Mouse (Mus musculus): ENCODE results near the gene F11. TPM values are rescaled to one million over a fixed set of nuclear protein-coding genes. Genes with fewer than 3 reads are reported as not detected.

Gene F11
- polyA plus RNA-seq (2015; fragmentation: Nextera tagmentation; extraction: Ambion mirVana) = 0.20 and 0.65 TPM in 2 replicates

GRCm38 (mm10) chr8:45261920-45262319 lies at the start of gene F11:
F11 (minus strand) TSS chr8:45262031.
- H3K27me3 ChIP-seq (replicated peaks) = no peaks in the 10 kb centered on the region
- H3K9ac ChIP-seq = no peak within 1 kb of the TSS
- no peaks in the 10 kb centered on the region for H3K4me1 ChIP-seq
- H3K9me3 ChIP-seq = no peaks in the 10 kb centered on the region
- H3K4me2 ChIP-seq = no peak within 1 kb of the TSS
- WGBS = 69% methylated on average over 10 of the region's 10 CpGs
- no peak within 1 kb of the TSS for H3K4me3 ChIP-seq
- H3K27ac ChIP-seq (replicated peaks) = no peak within 1 kb of the TSS
- no peaks in the 10 kb centered on the region for H3K36me3 ChIP-seq
- no peak for ATAC-seq (ENCODE audit: extremely low read depth, insufficient number of reproducible peaks, low FRiP score, low TSS enrichment)

- H3K4me1 ChIP-seq = no peaks in the 10 kb centered on the region
- WGBS = 78% methylated on average over 4 of the region's 4 CpGs
- H3K27me3 ChIP-seq (replicated peaks) = no peaks in the 10 kb centered on the region
- H3K27ac ChIP-seq (replicated peaks) = no peak overlapping the region
- H3K9me3 ChIP-seq = no peaks in the 10 kb centered on the region
- H3K4me3 ChIP-seq = no peak overlapping the region
- no peak overlapping the region for H3K4me2 ChIP-seq
- no peak overlapping the region for H3K9ac ChIP-seq
- H3K36me3 ChIP-seq = no peaks in the 10 kb centered on the region
- no peak for ATAC-seq (ENCODE audit: extremely low read depth, insufficient number of reproducible peaks, low FRiP score, low TSS enrichment)
Measured at GRCm38 (mm10) chr8:45310967-45311366, 49.1 kb upstream of the F11 start.

GRCm38 (mm10) chr8:45308366-45308765 lies 46.5 kb upstream of the F11 start, which contains the start of gene Gm45753:
Gm45753 (minus strand) TSS chr8:45308466.
- Histone ChIP-seq H3K36me3 (no peaks in the 10 kb centered on the region), H3K4me1 (no peaks in the 10 kb centered on the region), H3K9me3 (no peaks in the 10 kb centered on the region), H3K27me3 (replicated peaks) (no peaks in the 10 kb centered on the region), H3K4me3 (no peak within 1 kb of the TSS), H3K9ac (no peak within 1 kb of the TSS), H3K27ac (replicated peaks) (no peak within 1 kb of the TSS), H3K4me2 (no peak within 1 kb of the TSS)
- WGBS = 86% methylated on average over 13 of the region's 13 CpGs
- ATAC-seq (ENCODE audit: extremely low read depth, insufficient number of reproducible peaks, low FRiP score, low TSS enrichment) = no peak

- Histone ChIP-seq H3K4me2 (no peak overlapping the region), H3K36me3 (no peaks in the 10 kb centered on the region), H3K9me3 (no peaks in the 10 kb centered on the region), H3K4me3 (no peak overlapping the region), H3K4me1 (no peaks in the 10 kb centered on the region), H3K27me3 (replicated peaks) (no peaks in the 10 kb centered on the region), H3K9ac (no peak overlapping the region), H3K27ac (replicated peaks) (no peak overlapping the region)
- 80% methylated on average over 1 of the region's 1 CpGs for WGBS
- no peak for ATAC-seq (ENCODE audit: extremely low read depth, insufficient number of reproducible peaks, low FRiP score, low TSS enrichment)
Measured at GRCm38 (mm10) chr8:45305479-45305878, 43.6 kb upstream of the F11 start.

GRCm38 (mm10) chr8:45304354-45304753 lies 42.5 kb upstream of the F11 start:
- no peak overlapping the region for H3K27ac ChIP-seq (replicated peaks)
- no peaks in the 10 kb centered on the region for H3K4me1 ChIP-seq
- no peaks in the 10 kb centered on the region for H3K27me3 ChIP-seq (replicated peaks)
- H3K36me3 ChIP-seq = no peaks in the 10 kb centered on the region
- H3K4me2 ChIP-seq = no peak overlapping the region
- ATAC-seq (ENCODE audit: extremely low read depth, insufficient number of reproducible peaks, low FRiP score, low TSS enrichment) = no peak
- no peak overlapping the region for H3K4me3 ChIP-seq
- WGBS = 73% methylated on average over 3 of the region's 3 CpGs
- H3K9ac ChIP-seq = no peak overlapping the region
- no peaks in the 10 kb centered on the region for H3K9me3 ChIP-seq

- H3K4me3 ChIP-seq = no peak overlapping the region
- H3K4me2 ChIP-seq = no peak overlapping the region
- no peak overlapping the region for H3K9ac ChIP-seq
- no peaks in the 10 kb centered on the region for H3K27me3 ChIP-seq (replicated peaks)
- H3K9me3 ChIP-seq = no peaks in the 10 kb centered on the region
- ATAC-seq (ENCODE audit: extremely low read depth, insufficient number of reproducible peaks, low FRiP score, low TSS enrichment) = no peak
- no peak overlapping the region for H3K27ac ChIP-seq (replicated peaks)
- WGBS = 77% methylated on average over 8 of the region's 8 CpGs
- no peaks in the 10 kb centered on the region for H3K36me3 ChIP-seq
- no peaks in the 10 kb centered on the region for H3K4me1 ChIP-seq
Measured at GRCm38 (mm10) chr8:45302390-45302789, 40.6 kb upstream of the F11 start.

GRCm38 (mm10) chr8:45295276-45295675 lies 33.4 kb upstream of the F11 start:
- Histone ChIP-seq H3K4me3 (no peak overlapping the region), H3K9ac (no peak overlapping the region), H3K4me2 (no peak overlapping the region), H3K4me1 (no peaks in the 10 kb centered on the region), H3K9me3 (no peaks in the 10 kb centered on the region), H3K36me3 (no peaks in the 10 kb centered on the region), H3K27ac (replicated peaks) (no peak overlapping the region), H3K27me3 (replicated peaks) (no peaks in the 10 kb centered on the region)
- 76% methylated on average over 6 of the region's 6 CpGs for WGBS
- no peak for ATAC-seq (ENCODE audit: extremely low read depth, insufficient number of reproducible peaks, low FRiP score, low TSS enrichment)

- Histone ChIP-seq H3K4me3 (no peak within 1 kb of the TSS), H3K27ac (replicated peaks) (no peak within 1 kb of the TSS), H3K27me3 (replicated peaks) (no peaks in the 10 kb centered on the region), H3K36me3 (no peaks in the 10 kb centered on the region), H3K9me3 (no peaks in the 10 kb centered on the region), H3K4me2 (no peak within 1 kb of the TSS), H3K9ac (no peak within 1 kb of the TSS), H3K4me1 (no peaks in the 10 kb centered on the region)
- WGBS = 81% methylated on average over 7 of the region's 7 CpGs
- ATAC-seq (ENCODE audit: extremely low read depth, insufficient number of reproducible peaks, low FRiP score, low TSS enrichment) = no peak
Measured at GRCm38 (mm10) chr8:45294687-45295086, 32.9 kb upstream of the F11 start, which contains the start of gene Klkb1. Klkb1 (minus strand) TSS chr8:45294859.

GRCm38 (mm10) chr8:45291790-45292189 lies 30.0 kb upstream of the F11 start:
- Histone ChIP-seq H3K9me3 (no peaks in the 10 kb centered on the region), H3K4me3 (no peak overlapping the region), H3K4me1 (no peaks in the 10 kb centered on the region), H3K4me2 (no peak overlapping the region), H3K27ac (replicated peaks) (no peak overlapping the region), H3K9ac (no peak overlapping the region), H3K27me3 (replicated peaks) (no peaks in the 10 kb centered on the region), H3K36me3 (no peaks in the 10 kb centered on the region)
- WGBS = 70% methylated on average over 2 of the region's 2 CpGs
- ATAC-seq (ENCODE audit: extremely low read depth, insufficient number of reproducible peaks, low FRiP score, low TSS enrichment) = no peak

- no peaks in the 10 kb centered on the region for H3K4me1 ChIP-seq
- no peaks in the 10 kb centered on the region for H3K36me3 ChIP-seq
- no peak overlapping the region for H3K9ac ChIP-seq
- H3K4me3 ChIP-seq = no peak overlapping the region
- ATAC-seq (ENCODE audit: extremely low read depth, insufficient number of reproducible peaks, low FRiP score, low TSS enrichment) = no peak
- H3K27me3 ChIP-seq (replicated peaks) = no peaks in the 10 kb centered on the region
- H3K9me3 ChIP-seq = no peaks in the 10 kb centered on the region
- no peak overlapping the region for H3K4me2 ChIP-seq
- WGBS = 74% methylated on average over 8 of the region's 8 CpGs
- H3K27ac ChIP-seq (replicated peaks) = no peak overlapping the region
Measured at GRCm38 (mm10) chr8:45281630-45282029, 19.8 kb upstream of the F11 start.

GRCm38 (mm10) chr8:45277453-45277852 lies 15.6 kb upstream of the F11 start:
- no peaks in the 10 kb centered on the region for H3K27me3 ChIP-seq (replicated peaks)
- 71% methylated on average over 3 of the region's 3 CpGs for WGBS

GRCm38 (mm10) chr8:45274317-45274716 lies 12.5 kb upstream of the F11 start:
- ATAC-seq (ENCODE audit: extremely low read depth, insufficient number of reproducible peaks, low FRiP score, low TSS enrichment) = no peak
- WGBS = 75% methylated on average over 4 of the region's 4 CpGs
- no peak overlapping the region for H3K4me2 ChIP-seq
- no peaks in the 10 kb centered on the region for H3K36me3 ChIP-seq
- no peaks in the 10 kb centered on the region for H3K4me1 ChIP-seq
- no peak overlapping the region for H3K27ac ChIP-seq (replicated peaks)
- no peaks in the 10 kb centered on the region for H3K27me3 ChIP-seq (replicated peaks)
- H3K4me3 ChIP-seq = no peak overlapping the region
- no peak overlapping the region for H3K9ac ChIP-seq
- no peaks in the 10 kb centered on the region for H3K9me3 ChIP-seq

More at GRCm38 (mm10) chr8:45277453-45277852, 15.6 kb upstream of the F11 start:
- no peak overlapping the region for H3K27ac ChIP-seq (replicated peaks)
- no peaks in the 10 kb centered on the region for H3K4me1 ChIP-seq
- no peak overlapping the region for H3K4me2 ChIP-seq
- no peak overlapping the region for H3K4me3 ChIP-seq
- no peaks in the 10 kb centered on the region for H3K36me3 ChIP-seq
- H3K9ac ChIP-seq = no peak overlapping the region
- no peaks in the 10 kb centered on the region for H3K9me3 ChIP-seq
- ATAC-seq (ENCODE audit: extremely low read depth, insufficient number of reproducible peaks, low FRiP score, low TSS enrichment) = no peak
